Mouse (Mus musculus) heart, embryonic 16.5 days (tissue): ENCODE measurements around the gene Olfr820. TPM values are rescaled to one million over a fixed set of nuclear protein-coding genes. Genes with fewer than 3 reads are reported as not detected.

Experiments
- ATAC-seq: fragments of 200-750 bp; cut with Nextera tagmentation; replicated peaks from 2 replicates; pipeline ENCODE4 v1.8.0; 2017; ENCODE audit warnings: moderate number of reproducible peaks; ENCODE audit not compliant: insufficient read depth, low FRiP score; ENCODE audit errors: extremely low read depth
- H3K27ac ChIP-seq: fragments of 300-500 bp; sonication (generic); 2 replicates; pipeline ENCODE4 v1.5.1; 2014; ENCODE audit warnings: mild to moderate bottlenecking, low read length, control low read depth, moderate library complexity
- H3K27me3 ChIP-seq: fragments of 300-500 bp; sonication (generic); 2 replicates; pipeline ENCODE4 v1.6.1; 2014; ENCODE audit warnings: low read length, mixed read lengths; ENCODE audit not compliant: control insufficient read depth, insufficient read depth
- H3K36me3 ChIP-seq: fragments of 300-500 bp; sonication (generic); 2 replicates; pipeline ENCODE4 v1.6.1; 2014; ENCODE audit not compliant: control insufficient read depth, insufficient read depth
- H3K4me1 ChIP-seq: fragments of 300-500 bp; sonication (generic); 2 replicates; pipeline ENCODE4 v1.6.1; 2014; ENCODE audit warnings: low read length, mixed read lengths; ENCODE audit not compliant: control insufficient read depth, insufficient read depth
- H3K4me2 ChIP-seq: fragments of 300-500 bp; sonication (generic); 2 replicates; pipeline ENCODE4 v1.6.1; 2014; ENCODE audit warnings: low read depth, mild to moderate bottlenecking, control low read depth, low read length
- H3K4me3 ChIP-seq: fragments of 300-500 bp; sonication (generic); 2 replicates; pipeline ENCODE4 v1.5.1; 2014; ENCODE audit warnings: mild to moderate bottlenecking, control low read depth, low read length
- H3K9ac ChIP-seq: fragments of 300-500 bp; sonication (generic); 2 replicates; pipeline ENCODE4 v1.6.1; 2014; ENCODE audit warnings: low read length, control low read depth
- H3K9me3 ChIP-seq: fragments of 300-500 bp; sonication (generic); replicated peaks from 2 replicates; pipeline ENCODE4 v1.6.1; 2016; ENCODE audit warnings: low read length; ENCODE audit not compliant: control insufficient read depth
- WGBS: fragments of 180-500 bp; shearing (Covaris S2); extraction: QIAGEN DNeasy Blood & Tissue Kit; methylation state at CpG from one replicate; pipeline ENCODE4 v1.1.7; 2014; 5-methylcytosine and 5-hydroxymethylcytosine counted together
- polyA plus RNA-seq: library from polyadenylated mRNA; unstranded; fragments of >200 nt; fragmentation: Nextera tagmentation; extraction: Ambion mirVana; gene quantifications from 2 replicates; pipeline ENCODE4 v1.2.1, GENCODE M21; 2015

The Olfr820 gene
- polyA plus RNA-seq, 1 experiment from 2014 or later = not detected

DNA sequence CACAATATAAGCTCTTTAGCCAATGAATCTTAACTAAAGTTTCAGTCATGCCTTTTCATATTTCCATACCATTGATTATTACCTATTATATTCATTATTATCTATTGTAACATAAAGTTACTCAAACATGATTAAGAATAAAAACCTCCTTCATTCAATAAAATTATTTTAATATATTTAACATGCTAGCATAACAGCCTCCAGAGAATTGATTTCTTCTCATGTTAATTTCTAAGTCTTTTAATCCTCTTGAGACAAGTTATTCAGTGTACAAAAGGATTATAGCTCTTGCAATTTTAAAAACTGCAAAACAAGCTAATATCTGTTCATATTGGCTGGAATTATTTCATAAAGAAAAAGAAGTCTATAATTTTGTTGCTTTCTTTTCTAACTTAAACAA lies 17.6 kb downstream of the Olfr820 start, which contains the start of gene Olfr821:
Gene Olfr821 (plus strand): TSS at position 301 of the 400 bp plus-strand sequence.
- Histone ChIP-seq H3K9me3 (0 out of 2 replicates have a peak, but pooled peaks cover under 1% of the 10 kb centered on the region), H3K36me3 (no peaks in the 10 kb centered on the region), H3K9ac (no peak within 1 kb of the TSS), H3K4me2 (no peak within 1 kb of the TSS), H3K27ac (no peak within 1 kb of the TSS), H3K4me1 (no peaks in the 10 kb centered on the region), H3K4me3 (no peak within 1 kb of the TSS), H3K27me3 (no peaks in the 10 kb centered on the region)
- ATAC-seq = no peak

DNA sequence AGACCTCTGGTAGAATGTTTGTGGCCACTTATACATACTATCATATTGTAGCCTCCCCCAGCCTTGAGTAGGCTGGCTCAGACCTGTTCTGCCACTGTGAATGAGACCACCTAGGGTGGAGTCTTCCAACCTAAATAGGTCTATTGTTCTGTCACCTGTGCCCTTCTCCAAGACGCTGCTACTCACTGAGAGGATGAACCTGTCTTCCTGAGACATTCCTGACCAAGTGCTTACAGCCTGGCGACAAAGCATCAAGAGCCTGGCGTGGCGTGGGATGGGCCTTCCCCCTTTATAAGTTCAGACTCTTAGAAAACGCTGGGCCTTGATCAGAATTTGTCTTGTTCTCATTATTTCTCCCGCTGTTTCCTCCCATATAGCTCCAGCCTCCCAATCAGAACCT lies 24.7 kb downstream of the Olfr820 start:
- ATAC-seq = no peak
- Histone ChIP-seq H3K9me3 (no peaks in the 10 kb centered on the region), H3K4me3 (no peak overlapping the region), H3K27me3 (no peaks in the 10 kb centered on the region), H3K4me1 (no peaks in the 10 kb centered on the region), H3K36me3 (no peaks in the 10 kb centered on the region), H3K9ac (no peak overlapping the region), H3K27ac (no peak overlapping the region), H3K4me2 (no peak overlapping the region)
- WGBS = 73% methylated on average over 6 of the region's 6 CpGs

Other genes starting within 250 kb of the Olfr820 start
- gene Olfr808, start 247.1 kb upstream of the Olfr820 start, polyA plus RNA-seq = not detected in 2 replicates
- gene Olfr809, start 238.0 kb upstream of the Olfr820 start, polyA plus RNA-seq = not detected in 2 replicates
- gene Olfr810, start 217.7 kb upstream of the Olfr820 start, polyA plus RNA-seq = not detected in 2 replicates
- not detected in 2 replicates for gene Olfr811, start 208.2 kb upstream of the Olfr820 start, polyA plus RNA-seq
- gene Olfr812, start 166.5 kb upstream of the Olfr820 start, polyA plus RNA-seq = not detected in 2 replicates
- gene Olfr813, start 157.3 kb upstream of the Olfr820 start, polyA plus RNA-seq = not detected in 2 replicates
- not detected in 2 replicates for gene Olfr814, start 132.8 kb upstream of the Olfr820 start, polyA plus RNA-seq
- not detected in 2 replicates for gene Olfr815, start 106.8 kb upstream of the Olfr820 start, polyA plus RNA-seq
- gene Olfr816, start 97.0 kb upstream of the Olfr820 start, polyA plus RNA-seq = not detected in 2 replicates
- not detected in 2 replicates for gene Olfr818, start 63.5 kb upstream of the Olfr820 start, polyA plus RNA-seq
- gene Olfr819, start 45.4 kb upstream of the Olfr820 start, polyA plus RNA-seq = not detected in 2 replicates
- not detected in 2 replicates for gene Olfr247, start 36.5 kb upstream of the Olfr820 start, polyA plus RNA-seq
- gene Gm10310, start 27.6 kb upstream of the Olfr820 start, polyA plus RNA-seq = not detected in 2 replicates
- gene Olfr821, start 17.7 kb downstream of the Olfr820 start, polyA plus RNA-seq = not detected in 2 replicates
- gene Olfr822, start 58.6 kb downstream of the Olfr820 start, polyA plus RNA-seq = not detected in 2 replicates
- gene Olfr823, start 102.8 kb downstream of the Olfr820 start, polyA plus RNA-seq = not detected in 2 replicates
- gene Olfr824, start 117.4 kb downstream of the Olfr820 start, polyA plus RNA-seq = not detected in 2 replicates
- not detected in 2 replicates for gene Olfr825, start 154.1 kb downstream of the Olfr820 start, polyA plus RNA-seq
- gene Olfr826, start 171.6 kb downstream of the Olfr820 start, polyA plus RNA-seq = not detected in 2 replicates
- gene Olfr827, start 201.8 kb downstream of the Olfr820 start, polyA plus RNA-seq = not detected in 2 replicates